Mouse (Mus musculus) thymus, postnatal 4 days (tissue): Measurements from ENCODE around the gene Pcca.
A peak's percentile ranks its signal among the peaks of the same experiment; 100 is the strongest.

Source experiments
- DNase-seq: peaks from one replicate; pipeline ENCODE4 v3.0.0; 2021

Pcca gene

DNA sequence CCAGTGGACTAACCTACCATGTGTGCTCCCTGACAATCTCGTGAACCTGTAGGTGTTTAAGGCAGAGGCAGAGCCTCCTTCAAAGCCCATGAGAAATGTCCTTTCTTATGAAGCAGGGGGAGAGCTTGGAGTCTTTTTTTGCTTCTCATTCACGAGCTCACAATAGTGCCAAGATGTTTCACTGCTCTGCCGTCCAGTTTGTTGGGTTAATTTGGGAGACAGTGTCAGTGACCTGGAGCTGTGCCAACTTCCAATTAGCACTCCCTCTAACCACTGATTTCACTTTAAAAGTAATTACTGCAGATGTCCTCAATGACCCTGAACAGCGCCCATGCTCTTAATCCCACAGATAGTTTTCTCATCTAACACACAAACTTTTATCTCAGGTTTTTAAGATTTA lies 328.5 kb downstream of the Pcca start:
- no peak for DNase-seq

GRCm38 (mm10) chr14:122865462-122866129 lies 331.5 kb downstream of the Pcca start:
- DNase-seq, result no peak

- no peak for DNase-seq
Measured at GRCm38 (mm10) chr14:122867531-122868285, 333.6 kb downstream of the Pcca start.

- DNase-seq, result no peak
Measured at GRCm38 (mm10) chr14:122869831-122870230, 335.7 kb downstream of the Pcca start.

- DNase-seq, result no peak
Measured at GRCm38 (mm10) chr14:122871841-122872580, 337.9 kb downstream of the Pcca start.

DNA sequence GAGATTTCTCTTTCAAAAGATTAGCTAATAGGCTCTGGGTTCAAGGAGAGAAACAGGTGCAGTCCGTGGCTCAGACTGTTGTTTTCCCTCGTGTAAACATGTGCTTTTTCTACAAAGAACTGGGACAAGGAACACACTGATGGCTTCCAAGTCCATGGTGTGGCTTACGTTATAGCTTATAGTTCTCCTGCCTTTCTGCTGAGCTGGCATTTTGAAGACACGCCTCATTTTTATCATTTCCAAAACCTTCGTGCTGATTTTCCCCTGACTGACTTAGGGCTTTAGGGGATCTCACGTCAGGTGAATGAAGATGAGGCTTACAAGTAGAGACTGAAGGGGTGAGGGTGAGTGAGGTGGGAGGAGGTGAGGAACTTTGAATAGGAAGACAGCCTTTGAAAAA lies 338.5 kb downstream of the Pcca start:
- DNase-seq, result no peak

GRCm38 (mm10) chr14:122875056-122875455 lies 340.9 kb downstream of the Pcca start:
- no peak for DNase-seq

DNA sequence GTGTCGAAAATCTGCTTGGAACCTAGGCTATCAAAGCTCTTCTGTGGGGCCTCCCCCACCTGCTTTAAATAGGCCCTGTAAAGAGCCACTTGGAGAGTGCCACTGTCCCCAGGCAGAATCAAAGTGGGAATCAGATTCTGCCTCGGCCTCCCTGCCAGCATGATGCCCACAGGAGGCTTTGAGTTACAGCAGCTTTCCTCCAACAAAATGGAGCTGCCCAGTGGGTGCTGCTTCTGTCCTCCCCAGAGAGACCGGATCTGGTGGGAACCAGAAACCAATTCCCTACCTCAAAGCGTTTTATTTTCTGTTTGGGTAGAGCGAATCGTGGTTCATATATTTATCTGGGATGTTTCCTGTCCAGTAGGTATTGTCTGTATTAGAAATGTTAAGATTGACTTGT lies 341.5 kb downstream of the Pcca start:
- no peak for DNase-seq

- DNase-seq, result peak; percentile 79
Measured at GRCm38 (mm10) chr14:122876163-122876562, 342.0 kb downstream of the Pcca start.

DNA sequence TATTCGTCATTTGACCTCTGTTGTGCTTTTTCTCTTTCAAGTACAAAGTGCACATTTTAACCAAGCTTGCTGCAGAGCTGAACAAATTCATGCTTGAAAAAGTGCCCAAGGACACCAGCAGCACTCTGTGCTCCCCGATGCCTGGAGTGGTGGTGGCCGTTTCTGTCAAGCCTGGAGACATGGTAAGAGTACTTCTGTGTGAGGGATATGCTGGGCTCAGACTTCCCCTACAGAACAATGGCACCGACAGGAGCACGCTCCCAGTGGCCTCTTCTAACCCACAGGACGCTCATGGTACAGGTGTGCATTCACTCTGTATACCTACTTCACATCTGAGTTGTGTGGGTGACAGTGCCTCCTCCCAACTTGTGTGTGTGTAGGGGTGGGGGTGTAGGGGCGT lies 342.6 kb downstream of the Pcca start:
- DNase-seq, result no peak

DNA sequence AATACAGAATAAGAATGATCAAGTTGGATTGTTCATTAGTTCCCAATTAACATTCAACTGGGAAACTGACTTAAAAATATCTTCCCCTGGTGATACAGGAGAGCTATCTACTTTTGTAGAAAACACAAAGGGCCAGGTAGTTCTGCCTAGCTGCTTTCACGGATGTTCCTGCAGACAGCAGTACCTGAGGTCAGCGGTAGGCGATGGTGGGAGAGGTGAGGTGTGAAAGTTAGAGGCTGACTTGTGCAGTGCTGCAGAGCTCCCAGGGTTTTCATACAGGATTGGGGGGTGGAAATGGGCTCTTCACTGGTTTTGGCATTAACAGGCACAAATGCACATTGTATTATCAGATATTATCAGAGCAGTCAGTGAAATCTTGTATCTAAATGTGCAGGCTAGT lies 343.7 kb downstream of the Pcca start:
- DNase-seq, result no peak

GRCm38 (mm10) chr14:122880291-122880690 lies 346.2 kb downstream of the Pcca start:
- DNase-seq, result no peak

- no peak for DNase-seq
Measured at GRCm38 (mm10) chr14:122881699-122882098, 347.6 kb downstream of the Pcca start.

GRCm38 (mm10) chr14:122882201-122882639 lies 348.1 kb downstream of the Pcca start:
- DNase-seq, result no peak

DNA sequence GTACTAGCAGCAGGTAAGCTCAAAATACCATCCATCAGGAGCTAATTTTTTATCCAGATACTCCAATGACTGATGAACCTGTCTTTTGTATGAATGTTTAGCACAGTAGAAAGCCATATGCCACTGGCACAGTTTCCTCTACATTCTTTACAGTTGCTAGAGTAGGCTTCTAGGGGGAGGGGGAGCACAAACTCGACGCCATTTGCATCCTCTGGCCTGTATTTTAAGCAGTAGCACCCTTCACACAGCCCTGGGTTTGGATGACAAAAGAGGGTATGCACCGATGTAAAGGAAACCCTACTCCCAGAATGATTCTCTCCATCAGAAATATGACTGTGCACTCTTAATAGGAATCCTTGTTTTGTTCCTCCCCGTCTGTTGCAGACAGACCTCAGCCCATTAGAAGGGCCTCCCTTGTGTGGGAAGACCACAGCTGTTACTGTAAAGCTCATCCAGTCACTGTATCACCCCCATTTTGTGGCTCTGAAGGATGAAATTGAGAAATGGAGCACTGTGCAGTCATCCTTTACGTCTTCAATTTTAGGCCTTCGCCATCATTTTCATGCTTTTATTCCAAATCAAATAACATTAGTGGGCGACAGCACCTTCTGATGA lies 348.8 kb downstream of the Pcca start:
- no peak for DNase-seq

- DNase-seq, result no peak
Measured at GRCm38 (mm10) chr14:122883410-122883806, 349.3 kb downstream of the Pcca start.

- no peak for DNase-seq
Measured at GRCm38 (mm10) chr14:122883821-122884584, 349.9 kb downstream of the Pcca start.

DNA sequence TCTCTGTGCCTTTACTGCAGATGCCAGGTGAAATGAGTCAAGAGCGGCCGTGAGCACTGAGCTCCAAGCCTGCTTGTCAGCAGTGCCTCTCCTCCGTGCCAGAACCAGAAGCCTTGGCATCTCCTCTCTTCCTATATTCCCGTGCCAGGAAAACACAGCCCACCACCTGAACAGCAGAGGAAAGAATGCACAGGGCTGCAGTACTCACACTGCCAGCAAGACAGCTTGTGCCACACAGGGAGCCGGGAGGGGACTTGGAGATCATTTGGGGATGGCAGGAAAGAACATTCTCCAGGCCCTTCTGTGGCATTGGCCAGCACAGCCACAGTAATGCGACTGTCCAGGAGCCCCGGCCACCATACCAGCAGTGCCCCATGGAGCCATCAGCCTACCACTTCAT lies 351.8 kb downstream of the Pcca start:
- no peak for DNase-seq

- no peak for DNase-seq
Measured at GRCm38 (mm10) chr14:122887278-122887677, 353.2 kb downstream of the Pcca start.

DNA sequence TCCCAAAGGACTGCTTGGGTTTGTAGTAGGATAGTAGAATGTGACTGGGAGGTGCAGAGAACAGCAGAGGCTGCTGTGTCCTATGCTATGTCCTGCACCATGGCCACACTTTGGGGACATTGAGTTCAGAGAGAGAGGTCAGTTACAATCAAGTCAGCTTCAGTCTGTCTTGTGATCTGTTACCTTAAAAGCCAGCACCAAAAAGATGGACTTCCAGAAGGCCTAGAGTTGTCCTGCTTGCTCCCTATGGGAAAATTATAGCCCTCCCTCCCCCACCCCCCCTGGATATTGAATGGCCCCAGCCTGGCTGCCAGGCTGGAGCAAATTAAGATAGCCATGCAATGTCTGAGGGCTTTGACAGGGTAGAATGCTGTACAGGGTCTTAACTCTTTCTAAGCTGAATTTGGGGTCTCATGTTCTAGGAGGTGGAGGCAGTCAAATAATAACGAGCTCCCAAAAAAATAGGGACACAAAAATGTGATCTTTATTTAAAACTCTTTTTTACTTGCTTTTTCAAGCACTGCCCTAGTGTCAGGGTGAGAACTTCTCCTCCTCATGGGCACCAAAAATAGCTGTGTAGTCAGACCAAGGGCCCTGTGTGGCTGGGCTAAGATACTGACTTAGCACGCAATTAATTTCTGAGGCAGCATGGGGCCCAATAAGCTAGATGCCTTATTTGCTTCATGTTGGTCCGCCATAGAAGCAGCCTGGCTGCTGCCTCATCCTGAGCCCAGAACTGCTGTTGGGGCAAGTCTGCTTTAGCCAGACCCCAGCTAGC lies 353.8 kb downstream of the Pcca start:
- DNase-seq, result no peak

GRCm38 (mm10) chr14:122888480-122888872 lies 354.4 kb downstream of the Pcca start:
- no peak for DNase-seq

- no peak for DNase-seq
Measured at GRCm38 (mm10) chr14:122891470-122891968, 357.4 kb downstream of the Pcca start.
